Mouse (Mus musculus) MEL (cell line): Measurements from ENCODE around the gene Ski. TPM values are rescaled to one million over a fixed set of nuclear protein-coding genes. Genes with fewer than 3 reads are reported as not detected.

Experiments
- DNase-seq: peaks from one replicate; pipeline ENCODE4 v3.0.0; 2011; ENCODE audit warnings: low read depth, low spot score
- H3K27ac ChIP-seq: 2 replicates; pipeline ENCODE4 v1.5.1; 2012; ENCODE audit warnings: low read depth, mild to moderate bottlenecking, control low read depth, low read length, moderate library complexity; ENCODE audit not compliant: control insufficient read depth
- H3K27me3 ChIP-seq, 2 experiments: fragments of 150-350 bp in 1 of 2; sonication (generic) in 1 of 2; 2 replicates each; pipeline ENCODE4 v1.6.1; 2012; ENCODE audit warnings: low read length in 2 of 2, mild to moderate bottlenecking in 2 of 2, improper control_type of control experiment in 1 of 2, moderate library complexity in 1 of 2; ENCODE audit not compliant: insufficient read depth in 2 of 2, control insufficient read depth in 1 of 2
- H3K36me3 ChIP-seq, 2 experiments: 2 replicates each; pipeline ENCODE4 v1.6.1; 2012 to 2014; ENCODE audit warnings: low read length in 2 of 2, improper control_type of control experiment in 1 of 2, inconsistent platforms in 1 of 2, mild to moderate bottlenecking in 1 of 2; ENCODE audit not compliant: insufficient read depth in 2 of 2, control insufficient read depth in 1 of 2
- H3K4me1 ChIP-seq, 2 experiments: fragments of 150-350 bp in 1 of 2; sonication (generic) in 1 of 2; 2 replicates each; pipeline ENCODE4 v1.6.1; 2012; ENCODE audit warnings: low read length in 2 of 2, improper control_type of control experiment in 1 of 2, mild to moderate bottlenecking in 1 of 2; ENCODE audit not compliant: insufficient read depth in 2 of 2, control insufficient read depth in 1 of 2
- H3K4me3 ChIP-seq, 2 experiments: fragments of 150-350 bp in 1 of 2; sonication (generic) in 1 of 2; 2 replicates each; pipeline ENCODE4 v1.5.1; 2012; ENCODE audit warnings: low read depth in 2 of 2, low read length in 2 of 2, mild to moderate bottlenecking in 2 of 2, moderate library complexity in 2 of 2, control low read depth in 1 of 2, improper control_type of control experiment in 1 of 2; ENCODE audit not compliant: control insufficient read depth in 1 of 2, insufficient read depth in 1 of 2
- H3K79me2 ChIP-seq: 2 replicates; pipeline ENCODE4 v1.6.1; 2012; ENCODE audit warnings: mild to moderate bottlenecking, low read length, moderate library complexity; ENCODE audit not compliant: control insufficient read depth, poor library complexity, insufficient read depth
- H3K9ac ChIP-seq: 2 replicates; pipeline ENCODE4 v1.6.1; 2012; ENCODE audit warnings: low read depth, mild to moderate bottlenecking, control low read depth, low read length, moderate library complexity; ENCODE audit not compliant: control insufficient read depth, poor library complexity, severe bottlenecking
- H3K9me3 ChIP-seq: fragments of 150-350 bp; sonication (generic); replicated peaks from 2 replicates; pipeline ENCODE4 v1.6.1; 2012; ENCODE audit warnings: mild to moderate bottlenecking, low read length, improper control_type of control experiment, moderate library complexity; ENCODE audit not compliant: insufficient read depth
- BHLHE40 ChIP-seq: IDR thresholded peaks from 2 replicates; pipeline ENCODE4 v1.6.1; 2012; ENCODE audit warnings: low read depth, mild to moderate bottlenecking, inconsistent platforms, low read length, improper control_type of control experiment, borderline replicate concordance
- CHD1 ChIP-seq: IDR thresholded peaks from 2 replicates; pipeline ENCODE4 v1.6.1; 2012; ENCODE audit warnings: low read depth, mild to moderate bottlenecking, inconsistent platforms, low read length, improper control_type of control experiment
- ELF1 ChIP-seq: IDR thresholded peaks from 2 replicates; pipeline ENCODE4 v1.6.1; 2014; ENCODE audit warnings: low read depth, mild to moderate bottlenecking, inconsistent platforms, low read length, improper control_type of control experiment, moderate library complexity
- EP300 ChIP-seq, 2 experiments: IDR thresholded peaks; 2 replicates each; pipeline ENCODE4 v1.6.1; 2011; ENCODE audit warnings: improper control_type of control experiment in 2 of 2, low read length in 2 of 2, low read depth in 1 of 2, mild to moderate bottlenecking in 1 of 2
- ETS1 ChIP-seq: IDR thresholded peaks from 2 replicates; pipeline ENCODE4 v1.6.1; 2012; ENCODE audit warnings: low read depth, mild to moderate bottlenecking, inconsistent platforms, low read length, improper control_type of control experiment, moderate library complexity
- GABPA ChIP-seq: IDR thresholded peaks from 2 replicates; pipeline ENCODE4 v1.6.1; 2012; ENCODE audit warnings: low read depth, mild to moderate bottlenecking, inconsistent platforms, low read length, improper control_type of control experiment, moderate library complexity
- GATA1 ChIP-seq: IDR thresholded peaks from 2 replicates; pipeline ENCODE4 v1.6.1; 2011; ENCODE audit warnings: low read depth, low read length, improper control_type of control experiment
- HCFC1 ChIP-seq: IDR thresholded peaks from 2 replicates; pipeline ENCODE4 v1.6.1; 2012; ENCODE audit warnings: low read depth, mild to moderate bottlenecking, inconsistent platforms, low read length, improper control_type of control experiment, moderate library complexity
- KAT2A ChIP-seq: conservative IDR thresholded peaks from 2 replicates; pipeline ENCODE4 v1.6.1; 2012; ENCODE audit warnings: low read depth, low read length, improper control_type of control experiment, inconsistent platforms
- MAX ChIP-seq: IDR thresholded peaks from 2 replicates; pipeline ENCODE4 v1.6.1; 2011; ENCODE audit warnings: low read length, improper control_type of control experiment
- MXI1 ChIP-seq: IDR thresholded peaks from 2 replicates; pipeline ENCODE4 v1.6.1; 2011; ENCODE audit warnings: mild to moderate bottlenecking, low read depth, low read length, improper control_type of control experiment
- MYC ChIP-seq: IDR thresholded peaks from 2 replicates; pipeline ENCODE4 v1.6.1; 2011; ENCODE audit warnings: low read depth, mild to moderate bottlenecking, low read length, improper control_type of control experiment, moderate library complexity
- SIN3A ChIP-seq: IDR thresholded peaks from 2 replicates; pipeline ENCODE4 v1.6.1; 2012; ENCODE audit warnings: low read length, improper control_type of control experiment, inconsistent platforms
- TAL1 ChIP-seq: IDR thresholded peaks from 2 replicates; pipeline ENCODE4 v1.6.1; 2012; ENCODE audit warnings: mild to moderate bottlenecking, inconsistent platforms, low read length, moderate library complexity, mixed read lengths
- TBP ChIP-seq: IDR thresholded peaks from 2 replicates; pipeline ENCODE4 v1.8.0; 2011; ENCODE audit warnings: low read depth, low read length, improper control_type of control experiment
- TCF12 ChIP-seq: IDR thresholded peaks from 2 replicates; pipeline ENCODE4 v1.6.1; 2014; ENCODE audit warnings: low read depth, mild to moderate bottlenecking, inconsistent platforms, low read length, improper control_type of control experiment, moderate library complexity
- ZC3H11A ChIP-seq: IDR thresholded peaks from 2 replicates; pipeline ENCODE4 v1.6.1; 2012; ENCODE audit warnings: low read depth, mild to moderate bottlenecking, inconsistent platforms, low read length, improper control_type of control experiment
- ZKSCAN1 ChIP-seq: IDR thresholded peaks from 2 replicates; pipeline ENCODE4 v1.6.1; 2012; ENCODE audit warnings: low read depth, mild to moderate bottlenecking, inconsistent platforms, low read length, improper control_type of control experiment, moderate library complexity
- ZMIZ1 ChIP-seq: IDR thresholded peaks from 2 replicates; pipeline ENCODE4 v1.6.1; 2012; ENCODE audit warnings: low read depth, mild to moderate bottlenecking, inconsistent platforms, low read length, improper control_type of control experiment, moderate library complexity
- polyA plus RNA-seq, 2 experiments: library from polyadenylated mRNA; stranded (reverse) in 1 of 2; unstranded in 1 of 2; fragments of >175 nt in 1 of 2; fragments of >200 nt in 1 of 2; gene quantifications; 2 replicates each; pipeline versions ENCODE4 v1.2.1 to v1.2.4; 2012; ENCODE audit warnings: low replicate concordance in 2 of 2, low read depth in 1 of 2; ENCODE audit not compliant: insufficient read length in 2 of 2, insufficient read depth in 1 of 2, missing spikeins in 1 of 2
- total RNA-seq: library from RNA; depleted of rRNA; stranded (reverse); fragments of 300-350 nt; gene quantifications from 2 replicates; pipeline ENCODE4 v1.2.3, GENCODE M21; 2012

Ski gene
- total and polyA plus RNA-seq, 3 experiments = 6.9 to 16.1 TPM; not detected in 1

DNA sequence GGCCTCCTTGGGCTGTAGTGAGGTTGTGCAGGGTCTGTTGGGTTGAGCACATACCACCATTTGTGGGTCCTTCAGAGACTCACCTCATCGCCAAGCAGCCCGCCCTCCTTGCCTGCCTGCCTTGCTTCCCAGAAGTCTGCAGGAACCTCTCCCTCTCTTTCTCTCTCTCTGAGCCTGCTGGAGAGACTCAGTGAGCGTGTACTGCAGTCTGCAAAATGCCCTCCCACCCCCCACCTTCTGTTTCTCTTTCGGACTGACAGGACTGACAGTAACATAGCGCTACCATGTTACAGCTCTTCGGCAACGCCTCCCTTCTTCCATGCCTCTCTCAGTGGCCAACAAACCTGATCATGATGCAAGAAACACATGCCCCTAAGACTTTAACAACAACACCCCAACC is 32.1 kb downstream of the Ski start:
- no peak overlapping the region for H3K27ac ChIP-seq
- no peak overlapping the region for H3K9ac ChIP-seq
- H3K36me3 ChIP-seq = no peaks in the 10 kb centered on the region
- no peak overlapping the region for H3K4me3 ChIP-seq
- DNase-seq = no peak
- H3K9me3 ChIP-seq = no peaks in the 10 kb centered on the region
- H3K79me2 ChIP-seq = no peaks in the 10 kb centered on the region; the same call in none of the 2 replicates
- no peaks in the 10 kb centered on the region for H3K27me3 ChIP-seq
- no peaks in the 10 kb centered on the region for H3K4me1 ChIP-seq
- TF ChIP-seq GABPA (no peak), TBP (no peak), ZKSCAN1 (no peak), MAX (no peak), MYC (no peak)

DNA sequence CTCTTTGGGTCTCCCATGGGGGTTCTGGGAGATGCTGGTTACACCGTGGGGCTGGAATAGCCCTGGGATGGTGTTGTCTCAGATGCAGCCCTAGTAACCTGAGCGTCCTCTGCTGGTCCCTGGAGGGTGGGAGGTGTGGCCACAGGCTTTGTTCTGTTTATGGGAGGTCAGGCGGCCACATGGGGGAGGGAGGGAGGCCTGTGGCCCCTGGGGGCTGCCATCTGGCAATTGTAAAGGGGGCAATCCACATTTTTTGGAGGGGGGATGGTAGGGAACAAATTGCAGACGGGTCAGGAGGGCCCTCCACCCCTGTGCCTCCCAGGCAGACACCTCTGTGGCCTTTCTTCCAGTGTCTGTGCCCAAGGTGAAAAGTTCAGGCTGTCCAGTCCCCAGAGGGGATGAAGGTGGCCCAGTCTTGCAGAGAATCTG is 32.7 kb downstream of the Ski start:
- Histone ChIP-seq H3K36me3 (no peaks in the 10 kb centered on the region), H3K4me3 (no peak overlapping the region), H3K9ac (no peak overlapping the region), H3K79me2 (peaks cover 2% of the 10 kb centered on the region), H3K9me3 (no peaks in the 10 kb centered on the region), H3K27ac (no peak overlapping the region), H3K4me1 (no peaks in the 10 kb centered on the region), H3K27me3 (no peaks in the 10 kb centered on the region)
- DNase-seq = no peak
- TF ChIP-seq MXI1 (no peak), ETS1 (no peak), ZKSCAN1 (no peak), BHLHE40 (no peak), CHD1 (no peak), TAL1 (no peak), ZMIZ1 (no peak), KAT2A (no peak), TBP (no peak), ELF1 (no peak), GATA1 (no peak), GABPA (no peak), SIN3A (no peak), EP300 (IDR thresholded peaks at IDR 0.05; ENCODE audit: low read depth in 1 of 2, low read length in 2 of 2) (no peak), ZC3H11A (no peak), MYC (no peak), TCF12 (no peak), HCFC1 (no peak)
